Mouse (Mus musculus): ENCODE measurements around the gene Uqcrc1.

Uqcrc1 gene

GRCm38 (mm10) chr9:108985710-108986109 lies 49.3 kb downstream of the Uqcrc1 start, which contains the start of gene Ucn2:
Gene Ucn2, plus strand, starts transcription at chr9:108986010.
- no peak for DNase-seq

GRCm38 (mm10) chr9:108987704-108988350 lies 51.4 kb downstream of the Uqcrc1 start:
- DNase-seq: peak; percentile 65 to 72

- no peak for DNase-seq
These were observed 53.5 kb downstream of the Uqcrc1 start for GRCm38 (mm10) chr9:108989802-108990461.

DNA sequence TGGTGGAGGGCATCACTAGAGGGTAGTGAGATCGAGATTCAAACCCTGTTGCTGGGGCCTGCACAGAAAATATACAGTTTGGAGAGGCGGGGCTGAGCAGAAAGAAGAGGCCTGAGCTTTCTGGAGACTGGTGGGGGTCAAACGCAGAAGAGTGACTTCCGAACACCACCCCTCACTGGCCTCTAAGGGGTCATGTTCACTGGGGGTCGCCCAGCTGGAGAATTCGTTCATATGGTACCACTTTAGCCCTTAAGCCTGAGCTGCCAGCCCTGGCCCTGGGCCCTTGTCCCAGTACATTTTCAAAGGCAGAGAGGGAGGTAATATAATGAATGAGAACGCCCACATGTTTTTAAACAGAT lies 54.0 kb downstream of the Uqcrc1 start:
- DNase-seq: no peak

DNA sequence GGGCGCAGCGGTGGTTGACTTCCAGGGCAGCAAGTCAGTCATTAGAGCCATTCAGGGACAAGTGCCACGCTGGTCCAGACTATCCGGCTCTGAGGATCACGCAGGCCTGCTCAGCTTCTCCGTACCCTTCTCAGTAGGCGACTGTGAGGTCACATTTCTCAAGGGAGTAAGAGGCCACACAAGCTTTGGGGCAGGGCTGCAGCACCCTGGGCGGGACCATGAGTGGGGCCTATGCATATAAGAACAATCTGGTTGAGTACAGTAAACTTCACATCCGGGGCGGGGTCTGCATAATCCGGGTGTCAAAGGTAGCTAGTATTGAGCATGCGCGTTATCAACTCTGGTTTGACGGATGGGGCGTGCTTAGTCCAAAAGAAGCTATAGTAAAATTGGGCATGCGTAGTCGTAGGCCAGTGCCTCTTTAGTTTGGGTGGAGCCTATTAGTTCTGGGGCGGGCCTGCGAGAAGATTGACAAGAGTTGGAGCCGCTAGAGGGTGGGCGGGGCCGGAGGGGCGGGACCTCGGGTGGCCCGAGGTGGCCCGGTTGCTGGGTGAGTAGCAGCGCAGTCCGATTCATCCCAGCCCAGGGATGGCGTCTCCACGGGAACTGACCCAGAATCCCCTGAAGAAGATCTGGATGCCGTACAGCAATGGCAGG lies 55.1 kb downstream of the Uqcrc1 start, which contains the start of gene Pfkfb4:
TSS of gene Pfkfb4 (plus strand) at position 351 of the 657 bp plus-strand sequence.
- peak; percentile 94 to 97 for DNase-seq

- no peak for DNase-seq
These were observed 55.6 kb downstream of the Uqcrc1 start for GRCm38 (mm10) chr9:108992085-108992469.

GRCm38 (mm10) chr9:108992620-108993361 lies 56.4 kb downstream of the Uqcrc1 start:
- DNase-seq: no peak

GRCm38 (mm10) chr9:108996411-108996810 lies 60.0 kb downstream of the Uqcrc1 start:
- DNase-seq: peak; percentile 50 to 77

DNA sequence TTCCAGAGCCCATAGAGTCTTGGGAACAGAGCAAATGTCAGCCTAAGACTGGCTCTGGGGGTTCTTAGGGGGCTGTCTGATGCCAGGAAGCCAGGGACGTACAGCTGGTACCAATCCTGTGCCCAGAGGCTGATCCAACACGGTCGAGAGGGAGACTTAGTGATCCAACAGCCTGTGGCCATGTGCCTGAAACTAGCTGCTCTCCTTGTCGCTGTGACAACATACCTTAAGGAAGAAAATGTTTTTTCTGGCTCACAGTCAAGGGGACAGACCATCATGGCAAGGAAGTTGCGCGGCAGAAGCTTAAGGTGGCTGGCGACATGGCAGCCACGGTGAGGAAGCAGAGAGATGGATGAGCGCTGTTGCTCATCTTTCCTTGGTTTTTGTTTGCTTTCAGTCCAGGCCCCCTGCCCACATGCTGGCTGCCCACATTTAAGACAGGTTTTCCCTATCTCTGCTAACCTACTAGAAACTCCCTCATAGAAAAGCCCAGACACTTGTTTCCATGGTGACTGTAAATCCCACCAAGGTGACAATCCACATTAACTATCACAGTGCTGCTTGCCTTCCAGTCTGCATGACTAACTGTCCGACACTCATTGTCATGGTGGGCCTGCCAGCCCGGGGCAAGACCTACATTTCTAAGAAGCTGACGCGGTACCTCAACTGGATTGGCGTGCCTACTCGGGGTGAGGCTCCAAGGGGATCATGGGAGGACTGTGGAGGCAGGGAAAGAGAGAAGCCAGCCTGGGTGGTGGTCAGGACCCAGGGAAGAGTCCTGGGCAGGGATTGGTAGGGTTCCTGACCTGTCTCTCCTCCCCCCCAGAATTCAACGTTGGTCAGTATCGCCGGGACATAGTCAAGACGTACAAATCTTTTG lies 62.1 kb downstream of the Uqcrc1 start:
- no peak for DNase-seq

DNA sequence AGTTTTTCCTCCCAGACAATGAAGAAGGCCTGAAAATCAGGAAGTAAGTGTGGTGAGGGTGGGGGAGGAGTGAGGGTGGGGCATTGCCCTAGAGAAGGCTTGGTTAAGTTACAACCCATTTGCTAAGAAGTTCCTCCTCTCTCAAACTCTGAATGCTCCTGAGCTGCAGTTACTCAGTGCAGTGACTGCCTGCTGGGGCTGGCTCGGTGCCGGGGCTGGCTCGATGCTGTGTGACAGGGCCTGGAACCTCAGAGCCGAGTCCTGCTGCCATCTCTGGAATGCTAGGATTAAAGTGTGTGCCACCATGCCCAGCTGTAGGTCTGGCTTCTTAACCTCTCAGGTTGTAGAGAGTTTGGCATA lies 62.7 kb downstream of the Uqcrc1 start:
- DNase-seq: no peak

All from kidney, postnatal 4 days (tissue).